In the genomic region with DNA sequence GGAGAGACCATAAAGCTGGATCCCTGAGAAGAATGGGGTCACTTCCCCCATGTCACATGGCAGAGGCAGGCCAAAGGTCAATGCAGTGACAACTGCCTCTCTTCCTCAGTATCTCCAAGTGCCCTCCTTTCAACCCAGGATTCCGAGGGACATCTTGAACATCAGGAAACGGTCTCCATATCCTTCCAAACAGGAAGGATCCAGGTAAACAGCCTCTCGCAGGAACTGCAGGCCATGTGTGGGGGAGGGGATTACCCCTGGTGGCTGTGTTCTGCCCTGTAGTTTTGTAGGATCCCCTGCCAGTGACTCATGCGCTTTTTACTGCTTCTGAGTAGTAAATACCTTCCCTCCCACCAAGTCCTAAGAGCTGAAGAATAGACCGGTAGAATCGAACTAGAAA, we compare ENCODE assay signal across 17 mouse cellular contexts. TPM values are rescaled to one million over a fixed set of nuclear protein-coding genes. Genes with fewer than 3 reads are reported as not detected.
DNase-seq lines count a peak whose midpoint lies in the region; ATAC-seq lines count a peak whose summit lies in the region.
"Had no signal": no experiment of that assay in that cellular context is flagged by ENCODE, and none has a peak within 500 bp of the region (broad histone marks: within the 10 kb centered on the region; RNA-seq: fewer than 3 reads in every experiment).

No protein-coding gene starts in this region.

- peaks cover 30% of the 10 kb centered on the region for H3K4me1 ChIP-seq in megakaryocyte, embryonic 14.5 days
- peaks cover 16% of the 10 kb centered on the region for H3K4me1 ChIP-seq in limb, embryonic 10.5 days

- H3K36me3 ChIP-seq in megakaryocyte, embryonic 14.5 days (replicated peaks; ENCODE audit: low read length), result peaks cover 21% of the 10 kb centered on the region
- peaks cover 15% of the 10 kb centered on the region for H3K36me3 ChIP-seq in limb, embryonic 10.5 days

- no peak for ATAC-seq in megakaryocyte, adult 5-6 weeks (ENCODE audit: poor library complexity, severe bottlenecking)

- 57% methylated on average over 6 of the region's 6 CpGs for WGBS in limb, embryonic 10.5 days

- peak; percentile 52 for DNase-seq in cerebellum, adult 9-11 months
- DNase-seq in cerebellum, postnatal 25 days, result no peak
- DNase-seq in limb, embryonic 10.5 days (ENCODE audit: low spot score), result no peak
- peak; percentile 34 for DNase-seq in naive thymus-derived CD4-positive, alpha-beta T cell, adult 2 months (ENCODE audit: low read depth)
- no peak for DNase-seq in gastrocnemius, postnatal 4 days (ENCODE audit: low spot score in 2 of 2)
- DNase-seq in testis, postnatal 10 days (ENCODE audit: low spot score), result no peak
- DNase-seq: kidney, adult 9 months; retina, postnatal 1 day; thymus, adult 2 months had no signal

- no peaks in the 10 kb centered on the region for H3K27me3 ChIP-seq in megakaryocyte, embryonic 14.5 days (replicated peaks)
- no peaks in the 10 kb centered on the region for H3K27me3 ChIP-seq in limb, embryonic 10.5 days (ENCODE audit: low read depth, poor library complexity, severe bottlenecking)
- H3K27me3 ChIP-seq: embryonic facial prominence, embryonic 12.5 days; hindbrain, embryonic 13.5 days; limb, embryonic 15.5 days; neural tube, embryonic 15.5 days had no signal

- H3K27ac ChIP-seq in limb, embryonic 10.5 days, result 0 out of 2 replicates have a peak overlapping the region, but pooled peaks have one; percentile 14
- H3K27ac ChIP-seq: embryonic facial prominence, embryonic 12.5 days; hindbrain, embryonic 13.5 days; limb, embryonic 15.5 days; neural tube, embryonic 15.5 days had no signal

- peak overlapping the region; percentile 30 for H3K4me3 ChIP-seq in megakaryocyte, embryonic 14.5 days (replicated peaks)
- H3K4me3 ChIP-seq in limb, embryonic 10.5 days, result no peak overlapping the region
- H3K4me3 ChIP-seq: limb, embryonic 15.5 days; neural tube, embryonic 15.5 days had no signal

- no peaks in the 10 kb centered on the region for H3K9me3 ChIP-seq in megakaryocyte, embryonic 14.5 days
- H3K9me3 ChIP-seq in limb, embryonic 10.5 days (replicated peaks), result no peaks in the 10 kb centered on the region
- H3K9me3 ChIP-seq: embryonic facial prominence, embryonic 12.5 days; hindbrain, embryonic 13.5 days; limb, embryonic 15.5 days; neural tube, embryonic 15.5 days had no signal

RNA-seq across cellular contexts. Expression of gene Zfp446, which starts 2.1 kb away (rescaled TPM):
- 1.7 and 3.2 TPM in 2 replicates for polyA plus RNA-seq in megakaryocyte, embryonic 14.5 days (2012; ENCODE audit: insufficient read depth, low replicate concordance)
- total RNA-seq in megakaryocyte, adult 5-6 weeks (2015), result 1.7 and 1.8 TPM in 2 replicates
- total RNA-seq in megakaryocyte, adult 5-6 weeks (2017), result 0.92 and 2.2 TPM in 2 replicates
- 14.0 and 14.9 TPM in 2 replicates for polyA plus RNA-seq in limb, embryonic 10.5 days (2016; fragmentation: Nextera tagmentation; extraction: Ambion mirVana)
- total RNA-seq in gastrocnemius, postnatal 4 days (2021), result 1 to 10 TPM; 4.2 TPM

RNA-seq across cellular contexts. Expression of gene Zfp324, which starts 14.1 kb away (rescaled TPM):
- polyA plus RNA-seq in megakaryocyte, embryonic 14.5 days (2012; ENCODE audit: insufficient read depth, low replicate concordance), result 1.9 and 2.1 TPM in 2 replicates
- total RNA-seq in megakaryocyte, adult 5-6 weeks (2015), result 2.3 and 2.4 TPM in 2 replicates
- total RNA-seq in megakaryocyte, adult 5-6 weeks (2017), result 4.7 and 5.1 TPM in 2 replicates
- 8.4 and 12.0 TPM in 2 replicates for polyA plus RNA-seq in limb, embryonic 10.5 days (2016; fragmentation: Nextera tagmentation; extraction: Ambion mirVana)
- total RNA-seq in gastrocnemius, postnatal 4 days (2021), result 1 to 10 TPM; 6.0 to 6.6 TPM

RNA-seq across cellular contexts. Expression of gene Slc27a5, which starts 18.2 kb away (rescaled TPM):
- not detected in 2 replicates for polyA plus RNA-seq in megakaryocyte, embryonic 14.5 days (2012; ENCODE audit: insufficient read depth, low replicate concordance)
- not detected in 2 replicates for total RNA-seq in megakaryocyte, adult 5-6 weeks (2015)
- total RNA-seq in megakaryocyte, adult 5-6 weeks (2017), result not detected in 2 replicates
- not detected in 2 replicates for polyA plus RNA-seq in limb, embryonic 10.5 days (2016; fragmentation: Nextera tagmentation; extraction: Ambion mirVana)
- under 1 TPM; 0.10 to 0.20 TPM for total RNA-seq in gastrocnemius, postnatal 4 days (2021)
- total RNA-seq: common myeloid progenitor, adult 5-6 weeks had no signal
- polyA plus RNA-seq: embryonic facial prominence, embryonic 12.5 days; heart, embryonic 16.5 days had no signal

RNA-seq across cellular contexts. Expression of gene Trim28, which starts 19.1 kb away (rescaled TPM):
- polyA plus RNA-seq in megakaryocyte, embryonic 14.5 days (2012; ENCODE audit: insufficient read depth, low replicate concordance), result 55.5 and 236 TPM in 2 replicates
- total RNA-seq in megakaryocyte, adult 5-6 weeks (2015), result 137 and 186 TPM in 2 replicates
- total RNA-seq in megakaryocyte, adult 5-6 weeks (2017), result 207 and 222 TPM in 2 replicates
- 561 and 585 TPM in 2 replicates for polyA plus RNA-seq in limb, embryonic 10.5 days (2016; fragmentation: Nextera tagmentation; extraction: Ambion mirVana)
- 100 to 1,000 TPM; 232 to 252 TPM for total RNA-seq in gastrocnemius, postnatal 4 days (2021)

RNA-seq across cellular contexts. Expression of gene Zbtb45, which starts 30.1 kb away (rescaled TPM):
- 52.8 and 179 TPM in 2 replicates for polyA plus RNA-seq in megakaryocyte, embryonic 14.5 days (2012; ENCODE audit: insufficient read depth, low replicate concordance)
- 7.4 and 11.0 TPM in 2 replicates for total RNA-seq in megakaryocyte, adult 5-6 weeks (2015)
- 6.6 and 9.5 TPM in 2 replicates for total RNA-seq in megakaryocyte, adult 5-6 weeks (2017)
- 29.1 and 31.8 TPM in 2 replicates for polyA plus RNA-seq in limb, embryonic 10.5 days (2016; fragmentation: Nextera tagmentation; extraction: Ambion mirVana)
- total RNA-seq in gastrocnemius, postnatal 4 days (2021), result 10 to 100 TPM; 10.4 to 13.5 TPM

Comparison
In these comparisons a context has a peak if more than half of its experiments do, and no peak if none do; other contexts are left out.
1. DNase-seq: peak in cerebellum, adult 9-11 months (single experiment) and naive thymus-derived CD4-positive, alpha-beta T cell, adult 2 months (single experiment); none in cerebellum, postnatal 25 days (0 of 2), limb, embryonic 10.5 days (single experiment), gastrocnemius, postnatal 4 days (0 of 2) and testis, postnatal 10 days (single experiment).